Mouse (Mus musculus) urinary bladder, postnatal 36 days (tissue): ENCODE data around the gene Chga.
A peak's percentile ranks its signal among the peaks of the same experiment; 100 is the strongest.

Source experiments
- DNase-seq, 2 experiments: peaks; one replicate each; pipeline ENCODE4 v3.0.0; 2022; ENCODE audit warnings: low spot score in 2 of 2, mixed read lengths in 1 of 2

Gene Chga

DNA sequence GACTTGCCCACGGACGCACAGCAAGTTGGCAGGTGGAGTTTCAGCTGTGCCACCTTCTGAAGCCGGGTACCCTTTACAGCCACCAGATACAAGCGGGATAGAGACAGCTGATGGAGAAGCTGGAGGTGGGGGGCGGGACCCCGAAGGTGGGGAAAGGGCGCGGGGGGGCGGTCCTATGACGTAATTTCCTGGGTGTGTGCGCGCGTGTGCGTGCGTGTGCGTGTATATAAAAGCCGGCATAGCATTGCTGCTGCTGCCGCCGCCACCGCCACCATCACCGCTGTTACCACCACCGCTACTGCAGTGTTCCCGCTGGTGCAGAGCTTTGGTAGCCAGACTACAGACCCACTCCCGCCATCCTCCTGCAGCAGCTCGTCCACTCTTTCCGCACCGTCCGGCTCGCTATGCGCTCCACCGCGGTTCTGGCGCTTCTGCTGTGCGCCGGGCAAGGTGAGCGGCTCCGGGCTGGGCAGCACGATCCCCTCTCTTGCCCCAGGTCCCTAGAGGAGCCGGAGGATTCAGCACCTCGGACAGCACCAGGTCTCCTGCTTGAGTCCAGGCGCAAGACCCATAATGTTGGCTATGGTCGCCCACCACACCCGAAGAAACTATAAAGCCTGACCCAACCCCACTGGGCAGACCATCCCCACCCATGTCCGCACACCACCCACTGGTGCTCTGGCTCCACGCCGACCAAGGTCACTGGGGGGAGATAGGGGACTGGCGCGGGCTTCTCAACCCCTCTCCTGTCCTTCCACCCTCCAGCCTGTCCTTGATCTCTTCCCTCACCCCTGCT, at the start of gene Chga:
Gene Chga (plus strand): TSS at position 249 of the 796 bp plus-strand sequence.
- DNase-seq: peak; percentile 15 to 31

GRCm38 (mm10) chr12:102505131-102505713, 49.5 kb upstream of the Chga start:
- DNase-seq: no peak

DNA sequence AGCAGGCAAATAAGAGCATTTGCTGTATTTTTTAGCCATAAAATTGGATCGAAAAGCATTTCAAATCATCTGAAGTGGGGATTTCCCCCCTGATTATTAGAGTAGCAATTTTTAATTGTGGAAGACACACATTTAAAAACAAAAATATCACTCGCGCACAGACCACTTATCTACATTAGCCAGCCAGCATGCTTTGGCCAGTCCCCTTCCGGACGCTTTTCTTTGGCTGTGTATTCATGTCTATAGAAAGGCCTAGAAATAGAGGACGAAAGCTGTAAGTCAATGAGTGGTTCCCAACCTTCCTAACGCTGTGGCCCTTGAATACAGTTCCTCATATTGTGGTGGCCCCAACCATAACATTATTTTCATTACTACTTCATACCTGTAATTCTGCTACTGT, 48.8 kb upstream of the Chga start:
- DNase-seq: no peak

DNA sequence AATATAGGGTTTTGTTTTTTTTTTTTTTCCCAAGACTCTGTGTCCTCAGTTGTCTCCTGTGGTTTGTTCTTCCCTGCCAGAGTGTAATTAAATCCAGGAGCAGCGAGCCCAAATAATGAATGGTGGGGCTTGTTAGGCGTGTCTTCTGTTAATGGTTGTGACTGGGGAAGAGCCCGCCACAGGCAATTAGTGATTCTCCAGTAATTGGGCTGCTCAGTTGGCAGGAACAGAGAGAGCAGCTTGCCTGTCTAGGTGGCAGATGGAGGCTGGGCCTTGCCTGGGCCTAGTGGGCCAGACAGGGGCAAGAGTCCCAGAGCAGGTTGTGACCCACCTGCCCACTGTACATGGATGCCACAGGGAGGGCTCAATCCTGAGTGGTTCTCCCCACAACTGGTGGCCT, 43.4 kb upstream of the Chga start:
- no peak for DNase-seq

GRCm38 (mm10) chr12:102514151-102514550, 40.6 kb upstream of the Chga start:
- DNase-seq: no peak

GRCm38 (mm10) chr12:102514751-102515150, 40.0 kb upstream of the Chga start:
- DNase-seq: no peak

GRCm38 (mm10) chr12:102516151-102516550, 38.6 kb upstream of the Chga start:
- no peak for DNase-seq

DNA sequence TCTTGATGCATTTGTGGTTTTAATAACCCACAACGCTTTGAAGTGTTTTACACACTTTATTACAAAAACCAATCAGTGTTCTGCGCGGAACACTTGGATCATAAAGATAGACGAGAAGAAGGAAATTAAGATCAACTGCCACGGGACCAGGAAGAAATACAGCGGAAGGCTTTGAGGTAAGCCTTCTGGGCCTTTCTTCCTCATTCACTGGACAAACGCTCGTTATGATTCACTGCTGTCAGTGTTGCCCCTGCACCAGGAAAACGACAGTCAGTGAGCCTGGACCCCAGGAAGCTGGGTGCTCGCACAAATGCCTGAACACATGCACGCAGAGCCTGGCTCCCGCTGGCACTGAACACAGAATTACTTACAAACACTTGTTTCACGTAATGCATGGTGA, 37.1 kb upstream of the Chga start:
- DNase-seq: no peak

- DNase-seq: no peak
These were observed 34.6 kb upstream of the Chga start for GRCm38 (mm10) chr12:102519929-102520720.

GRCm38 (mm10) chr12:102521777-102522319, 32.9 kb upstream of the Chga start:
- peak in 1 of 2 experiments; percentile 9 for DNase-seq

- no peak for DNase-seq
These were observed 30.6 kb upstream of the Chga start for GRCm38 (mm10) chr12:102524216-102524615.

- no peak for DNase-seq
These were observed 30.0 kb upstream of the Chga start for GRCm38 (mm10) chr12:102524760-102525159.

DNA sequence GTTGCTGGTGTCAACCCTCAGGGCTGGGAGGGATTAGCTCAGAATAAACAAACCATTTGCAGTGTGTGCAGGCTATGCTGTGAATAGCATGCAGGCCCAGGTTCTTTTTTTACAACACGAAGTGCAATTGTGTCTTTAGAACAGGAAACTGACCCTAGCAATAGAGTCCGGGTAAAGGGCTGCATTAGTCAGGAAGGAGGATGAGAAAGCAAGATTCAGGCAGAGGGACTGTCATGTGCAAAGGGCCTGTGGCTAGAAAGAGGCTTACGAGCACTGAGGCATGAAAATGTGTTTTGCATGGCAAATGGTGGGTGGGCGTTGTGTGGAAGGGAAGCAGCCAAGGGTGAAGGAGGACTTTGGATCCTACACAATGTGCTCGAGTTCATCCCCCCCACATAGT, 26.8 kb upstream of the Chga start:
- DNase-seq: no peak

DNA sequence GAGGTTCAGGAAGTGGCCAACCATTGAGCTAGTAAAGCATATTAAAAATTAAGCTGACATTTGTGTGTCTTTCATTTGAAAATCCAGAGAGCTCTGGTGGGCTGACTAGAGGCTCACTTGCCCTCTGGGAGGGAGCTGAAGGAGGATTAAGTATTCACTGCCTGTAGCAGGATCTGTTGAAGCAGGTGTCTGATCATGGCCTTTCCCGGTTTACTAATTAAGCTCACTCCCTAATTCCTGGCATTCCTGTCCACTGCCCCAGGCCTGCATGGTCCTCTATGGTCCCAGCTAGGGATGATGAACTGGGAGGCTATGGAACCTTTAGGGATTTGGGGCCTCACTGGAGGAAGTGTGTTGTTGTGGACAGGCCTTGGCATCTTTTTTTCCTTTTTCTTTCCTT, 19.0 kb upstream of the Chga start:
- no peak for DNase-seq

GRCm38 (mm10) chr12:102540278-102540677, 14.5 kb upstream of the Chga start:
- DNase-seq: no peak

GRCm38 (mm10) chr12:102541168-102541567, 13.6 kb upstream of the Chga start:
- no peak for DNase-seq

DNA sequence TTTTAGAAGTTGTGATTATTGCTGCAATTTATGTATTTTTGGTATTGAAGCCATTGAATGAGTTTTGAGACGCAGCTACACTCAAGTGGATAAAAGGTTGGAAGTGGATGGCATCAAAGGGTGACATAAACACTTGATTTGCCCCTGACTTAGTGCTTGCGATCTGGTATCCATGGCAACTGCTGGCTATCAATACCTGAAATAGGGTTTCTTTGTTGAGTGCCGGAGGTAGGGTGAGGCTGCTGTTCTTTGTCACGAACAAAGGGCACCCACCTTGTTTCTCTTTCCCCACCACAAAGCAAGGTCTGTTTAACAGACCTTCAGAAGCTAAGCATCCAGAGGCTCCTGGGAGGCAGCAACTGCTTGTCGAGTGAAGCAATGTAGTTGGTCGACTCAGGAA, 9.6 kb upstream of the Chga start:
- DNase-seq: no peak

- DNase-seq: peak; percentile 38 to 60
These were observed 4.2 kb upstream of the Chga start for GRCm38 (mm10) chr12:102550529-102550928.

- DNase-seq: no peak
These were observed 3.6 kb upstream of the Chga start for GRCm38 (mm10) chr12:102551186-102551585.

- DNase-seq: no peak
These were observed 2.8 kb upstream of the Chga start for GRCm38 (mm10) chr12:102552001-102552400.

DNA sequence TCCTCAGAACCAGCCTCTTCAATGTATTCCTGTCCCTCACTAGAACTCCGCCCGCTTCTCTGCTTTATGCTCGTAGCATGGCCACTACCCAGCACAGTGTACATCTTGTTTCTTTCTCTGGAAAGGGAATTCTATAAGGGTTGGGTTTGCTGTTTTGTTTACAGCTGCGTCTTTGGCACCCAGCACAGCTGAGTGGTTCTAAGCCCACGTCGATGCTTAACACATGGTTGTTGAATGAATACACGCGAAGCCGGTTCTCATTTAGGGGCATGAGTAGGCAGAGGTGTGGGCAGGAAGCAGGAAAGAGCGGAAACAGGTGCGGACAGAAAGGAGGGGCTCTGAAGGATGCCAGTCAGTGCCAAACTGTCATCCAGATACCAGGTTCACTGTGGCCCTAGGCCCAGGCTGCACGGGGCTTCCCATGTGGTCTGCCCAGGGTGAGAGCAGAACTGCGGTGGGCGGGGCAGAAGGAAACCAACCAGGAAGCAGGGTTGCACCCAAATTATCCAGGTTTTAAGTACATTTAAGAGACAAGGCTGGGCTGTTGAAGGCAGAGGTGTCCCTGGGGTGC, 979 bp upstream of the Chga start:
- DNase-seq: no peak

DNA sequence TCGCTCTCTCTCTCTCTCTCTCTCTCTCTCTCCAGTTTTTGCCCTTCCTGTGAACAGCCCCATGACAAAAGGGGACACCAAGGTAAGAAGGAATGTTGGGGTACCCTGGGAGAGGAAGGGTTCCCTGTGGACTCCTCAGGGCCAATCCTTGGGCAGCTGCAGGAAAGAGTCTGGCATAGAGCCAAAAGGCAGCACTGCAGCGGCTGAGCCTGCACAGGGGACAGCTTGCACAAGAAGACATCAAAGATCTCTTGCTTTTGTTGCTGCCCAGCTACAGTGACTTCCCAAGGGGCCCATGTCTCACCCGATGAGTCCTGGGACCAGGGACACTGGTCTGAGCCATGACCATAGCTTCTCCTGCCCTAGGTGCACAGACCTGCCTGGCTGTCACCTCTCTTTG, 1.1 kb downstream of the Chga start:
- no peak for DNase-seq
